Mouse (Mus musculus): ENCODE measurements around the gene Msl3l2.

Msl3l2 gene
- long read RNA-seq, experiment 1, partial matches to known transcripts = 0 of 5 reads
- long read RNA-seq, experiment 1, other reads (novel, unspliced or antisense) = 2 of 5 reads
- long read RNA-seq, experiment 2, partial matches to known transcripts = 0 of 19 reads
- long read RNA-seq, experiment 2, other reads (novel, unspliced or antisense) = 18 of 19 reads

DNA sequence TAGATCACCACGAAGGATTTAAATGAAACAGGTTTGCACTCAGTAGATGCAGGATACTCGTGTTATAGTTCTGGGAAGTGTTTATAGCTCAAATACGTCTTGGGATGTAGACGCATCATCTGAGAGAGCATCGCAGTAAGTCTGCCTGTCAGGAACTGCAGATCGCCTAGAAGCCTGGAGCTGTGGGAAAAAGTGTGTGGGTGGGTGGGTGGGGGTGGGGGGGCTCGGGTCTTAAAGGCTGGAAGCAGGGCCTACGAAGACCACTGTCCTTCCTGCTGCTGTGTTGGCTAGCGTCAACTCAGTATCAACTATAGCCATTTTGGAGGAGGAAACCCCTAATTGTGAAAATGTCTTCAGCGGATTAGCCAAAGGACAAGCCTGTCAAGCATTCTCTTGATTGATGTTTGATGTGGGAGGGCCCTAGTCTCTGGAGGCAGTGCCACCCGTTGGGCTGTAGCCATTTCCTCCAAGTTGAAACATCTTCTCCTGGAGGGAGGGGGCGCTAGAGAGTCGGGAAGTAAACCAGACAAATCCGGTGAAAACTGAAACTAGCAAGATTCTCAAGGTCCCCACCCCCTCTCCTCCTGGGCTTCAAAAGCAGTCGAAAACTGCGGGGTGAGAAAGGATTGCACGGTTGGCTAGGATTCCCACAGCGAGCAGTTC is at the start of gene Msl3l2:
Gene Msl3l2 (plus strand): TSS at position 585 of the 663 bp plus-strand sequence.
- intact Hi-C loops (cut with DNase I) = loop anchor here (5.0 to 10.0 kb wide), 2 partner anchors 118 to 231 kb away; partner anchors contain the start of gene Tbc1d32

DNA sequence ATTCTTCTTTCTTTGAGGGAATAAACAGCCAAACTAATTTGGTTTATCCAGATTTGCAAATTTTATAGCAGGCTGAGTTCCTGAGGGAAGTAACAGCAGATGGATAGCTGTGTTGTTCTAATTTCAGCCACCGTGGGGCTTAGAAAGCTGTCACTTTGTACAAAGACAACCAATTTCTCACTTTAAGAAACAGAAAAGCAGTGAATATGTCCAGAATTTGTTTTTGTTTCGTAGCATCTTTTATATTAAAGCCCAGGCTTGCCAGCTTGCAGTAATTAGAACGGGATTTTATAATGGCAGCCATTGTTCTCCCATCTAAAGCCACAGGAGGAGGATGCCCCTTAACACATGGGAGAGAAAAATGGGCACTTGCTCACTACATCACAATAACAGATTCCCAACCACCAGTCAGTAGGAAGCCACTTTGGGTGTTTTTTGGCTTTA is 47.7 kb upstream of the Msl3l2 start:
- intact Hi-C loops (cut with DNase I) = no loop called here

DNA sequence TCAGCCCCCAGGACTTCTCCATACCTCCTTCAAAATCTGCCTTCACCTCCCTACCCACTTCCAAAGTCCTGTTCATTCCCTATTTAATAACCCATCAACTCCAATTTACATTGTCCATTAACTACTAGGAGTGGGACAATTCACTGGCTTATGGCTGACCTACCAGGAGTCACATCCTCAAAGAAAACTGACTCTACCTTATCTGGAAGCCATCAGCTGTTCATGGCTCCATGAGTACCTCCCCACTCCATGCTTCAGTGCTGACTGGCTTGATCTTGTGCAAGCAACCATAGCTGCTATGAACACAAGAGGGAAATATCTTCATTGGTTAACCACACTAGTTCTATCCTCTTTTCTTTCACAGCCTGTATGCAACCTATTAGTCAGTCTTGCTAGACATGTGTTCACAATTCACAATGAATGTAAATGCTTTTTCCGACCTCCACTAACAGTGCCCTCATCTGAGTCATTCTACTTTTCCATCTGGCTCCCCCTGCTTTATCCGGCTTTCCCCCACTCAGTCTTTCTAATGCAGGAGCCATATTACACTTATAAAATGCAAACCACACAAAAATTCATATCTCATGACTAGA is 45.4 kb upstream of the Msl3l2 start:
- intact Hi-C loops (cut with DNase I) = no loop called here

DNA sequence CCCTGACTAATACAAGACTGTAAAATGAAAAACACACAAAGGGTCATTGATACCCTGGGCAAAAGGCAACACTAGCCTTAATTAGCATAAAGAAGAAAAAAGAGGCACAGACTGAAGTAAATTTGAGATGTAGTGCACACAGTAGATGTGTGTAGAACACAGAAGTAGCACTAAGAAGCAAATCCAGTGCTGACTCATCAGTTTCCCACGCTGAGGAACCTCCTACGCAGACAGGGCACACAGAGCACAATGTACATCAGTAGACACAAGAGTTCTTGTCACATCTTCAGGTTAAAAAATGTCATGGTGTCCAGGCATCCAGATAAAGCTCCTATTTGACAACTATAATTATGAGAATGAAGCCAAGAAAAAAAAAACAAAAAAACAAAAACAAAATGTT is 44.0 kb upstream of the Msl3l2 start:
- intact Hi-C loops (cut with DNase I) = no loop called here

DNA sequence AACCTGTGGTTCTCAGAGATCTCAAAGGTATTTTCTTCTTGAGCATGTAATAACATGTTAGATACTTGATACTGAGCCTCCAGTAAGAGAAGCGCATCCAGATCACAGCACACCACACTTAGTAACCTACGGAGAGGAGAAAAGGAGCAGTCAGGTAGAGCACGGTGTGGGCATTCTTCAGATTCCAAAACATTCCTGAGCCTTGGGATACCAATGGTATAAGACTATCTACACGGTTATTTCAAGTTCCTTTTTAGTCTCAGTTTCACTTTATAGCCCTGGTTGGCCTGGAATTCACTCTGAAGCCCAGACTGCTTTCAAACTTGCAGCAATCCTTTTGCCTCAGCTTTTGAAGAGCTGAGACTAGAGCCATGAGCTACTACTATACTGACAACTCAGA is 17.0 kb upstream of the Msl3l2 start:
- intact Hi-C loops (cut with DNase I) = no loop called here

DNA sequence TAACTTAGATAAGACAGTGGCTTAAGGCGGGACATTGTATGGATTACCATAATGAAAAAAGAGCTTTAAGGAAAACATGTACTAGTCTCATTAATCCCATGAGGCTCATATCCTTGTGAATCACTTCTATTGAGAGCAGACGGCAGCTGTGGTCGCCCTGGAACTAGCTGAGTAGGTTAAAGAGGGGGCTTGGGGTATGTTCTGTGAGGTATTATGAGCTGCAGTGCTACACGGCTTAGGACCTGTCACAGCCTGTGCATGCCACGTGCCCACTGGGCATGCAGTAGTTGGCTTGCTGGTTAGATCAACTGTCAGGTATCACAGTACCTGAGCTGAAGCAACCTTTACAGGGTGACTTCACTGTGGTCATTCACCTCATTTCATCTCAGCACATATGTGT is 12.1 kb upstream of the Msl3l2 start:
- intact Hi-C loops (cut with DNase I) = no loop called here

GRCm38 (mm10) chr10:56096757-56097156 is 10.0 kb upstream of the Msl3l2 start:
- intact Hi-C loops (cut with DNase I) = no loop called here

GRCm38 (mm10) chr10:56099126-56099525 is 7.6 kb upstream of the Msl3l2 start:
- intact Hi-C loops (cut with DNase I) = no loop called here

- intact Hi-C loops (cut with DNase I) = loop anchor here (10.0 kb wide), 1 partner anchor 125 kb away; the partner anchor contains the start of gene Tbc1d32
Observed at GRCm38 (mm10) chr10:56099641-56100310, 6.9 kb upstream of the Msl3l2 start.

- intact Hi-C loops (cut with DNase I) = loop anchor here (5.0 to 10.0 kb wide), 2 partner anchors 118 to 230 kb away; partner anchors contain the start of gene Tbc1d32
Observed at GRCm38 (mm10) chr10:56106996-56107334, 248 bp downstream of the Msl3l2 start.

GRCm38 (mm10) chr10:56114951-56115635 is 8.4 kb downstream of the Msl3l2 start:
- intact Hi-C loops (cut with DNase I) = no loop called here

DNA sequence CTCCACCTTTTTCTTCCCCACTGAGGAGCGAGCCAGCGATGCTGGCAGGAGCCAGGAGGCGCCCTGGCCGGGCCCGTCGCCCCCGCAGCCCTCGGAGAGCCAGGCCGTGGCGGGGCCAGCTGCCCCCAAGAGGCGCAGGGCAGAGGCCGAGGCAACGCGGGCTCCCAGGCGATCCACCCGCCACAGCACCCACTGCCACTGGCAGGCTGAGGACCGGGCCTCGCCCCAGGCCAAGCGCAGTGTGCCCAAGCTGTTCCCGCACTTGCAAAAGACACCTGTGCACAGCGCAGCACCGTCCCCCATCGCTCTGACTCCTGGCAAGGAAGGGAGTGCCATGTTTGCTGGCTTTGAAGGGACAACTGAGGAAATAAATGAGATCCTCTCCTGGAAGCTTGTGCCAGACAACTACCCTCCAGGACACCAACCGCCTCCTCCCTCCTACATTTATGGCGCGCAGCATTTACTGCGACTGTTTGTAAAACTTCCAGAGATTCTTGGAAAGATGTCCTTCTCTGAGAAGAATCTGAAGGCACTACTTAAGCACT is 9.0 kb downstream of the Msl3l2 start:
- intact Hi-C loops (cut with DNase I) = no loop called here

DNA sequence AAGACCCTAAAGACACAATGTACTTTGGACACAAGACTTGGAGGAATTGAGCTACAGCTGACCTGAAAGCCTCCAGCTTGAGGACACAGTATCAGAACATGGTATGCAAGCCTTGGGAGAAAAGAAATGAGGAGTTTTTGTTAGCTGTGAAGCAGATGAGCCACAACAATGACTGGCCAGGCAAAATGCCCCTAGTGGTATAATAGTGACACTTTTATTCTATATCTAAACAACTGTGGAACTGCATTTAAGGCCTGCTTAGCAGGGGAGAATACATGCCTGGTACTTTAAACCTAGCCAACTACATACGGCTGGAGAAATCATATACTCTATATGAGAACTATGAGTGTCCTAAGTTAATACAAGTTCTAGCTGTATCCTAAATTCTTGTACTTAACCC is 20.3 kb downstream of the Msl3l2 start:
- intact Hi-C loops (cut with DNase I) = no loop called here

DNA sequence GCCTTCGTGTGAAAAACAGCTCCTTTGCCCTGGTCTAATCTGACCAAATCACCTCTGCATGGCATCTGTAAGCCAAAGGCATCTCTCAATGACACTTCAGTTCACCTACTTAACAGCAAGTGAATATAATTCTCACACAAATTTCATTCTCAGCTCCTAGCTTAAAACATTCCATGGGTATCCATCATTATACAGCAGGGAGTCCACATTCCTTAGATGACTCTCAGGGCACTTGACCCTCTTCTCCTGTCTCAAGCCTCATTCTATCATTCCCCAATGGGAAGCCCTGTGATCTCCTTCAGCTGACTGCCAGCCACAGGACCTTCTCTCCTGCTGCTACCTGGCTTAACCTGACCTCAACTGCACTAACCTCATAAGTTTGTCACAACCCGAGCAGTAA is 22.9 kb downstream of the Msl3l2 start:
- intact Hi-C loops (cut with DNase I) = no loop called here

DNA sequence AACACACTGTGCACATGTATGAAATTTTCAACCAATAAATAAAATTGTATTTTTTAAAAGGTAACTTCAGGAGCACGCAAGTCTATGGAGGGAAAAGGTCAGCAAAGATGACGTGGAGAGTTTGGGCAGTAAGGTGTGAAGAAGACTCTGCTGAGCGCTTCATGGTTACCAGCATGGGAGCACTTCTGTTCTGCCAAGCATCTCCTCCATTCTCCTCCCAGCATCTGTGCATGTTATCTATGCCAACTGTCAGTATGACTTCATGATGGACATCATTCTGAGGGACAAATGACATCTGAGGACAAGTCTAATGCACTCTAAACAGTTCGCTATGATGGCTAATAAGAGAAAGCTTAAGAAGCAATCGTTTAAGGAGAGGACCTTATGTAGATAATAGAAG is 30.5 kb downstream of the Msl3l2 start:
- intact Hi-C loops (cut with DNase I) = no loop called here

- intact Hi-C loops (cut with DNase I) = no loop called here
Observed at GRCm38 (mm10) chr10:56148920-56149319, 42.2 kb downstream of the Msl3l2 start.

- intact Hi-C loops (cut with DNase I) = no loop called here
Observed at GRCm38 (mm10) chr10:56156956-56157355, 50.2 kb downstream of the Msl3l2 start.

GRCm38 (mm10) chr10:56158207-56158606 is 51.5 kb downstream of the Msl3l2 start:
- intact Hi-C loops (cut with DNase I) = no loop called here

DNA sequence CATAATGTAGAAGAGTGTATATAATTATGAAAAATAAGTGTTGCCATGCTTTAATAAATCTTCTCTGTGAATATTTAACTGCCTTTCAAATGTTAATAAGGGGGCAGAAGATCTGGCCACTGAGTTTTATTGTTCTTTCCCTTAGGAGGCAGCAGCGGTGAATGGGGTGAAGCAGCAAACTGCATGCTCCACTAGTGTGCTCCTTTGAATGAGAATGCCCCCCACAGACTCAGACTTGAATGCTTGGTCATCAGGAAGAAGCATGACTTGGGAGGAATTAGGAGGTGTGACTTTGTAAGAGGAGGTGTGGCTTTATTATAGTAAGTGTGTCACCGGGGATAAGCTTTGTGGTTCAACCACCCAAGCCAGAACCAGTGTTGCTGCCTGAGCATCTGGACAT is 52.0 kb downstream of the Msl3l2 start:
- intact Hi-C loops (cut with DNase I) = no loop called here

DNA sequence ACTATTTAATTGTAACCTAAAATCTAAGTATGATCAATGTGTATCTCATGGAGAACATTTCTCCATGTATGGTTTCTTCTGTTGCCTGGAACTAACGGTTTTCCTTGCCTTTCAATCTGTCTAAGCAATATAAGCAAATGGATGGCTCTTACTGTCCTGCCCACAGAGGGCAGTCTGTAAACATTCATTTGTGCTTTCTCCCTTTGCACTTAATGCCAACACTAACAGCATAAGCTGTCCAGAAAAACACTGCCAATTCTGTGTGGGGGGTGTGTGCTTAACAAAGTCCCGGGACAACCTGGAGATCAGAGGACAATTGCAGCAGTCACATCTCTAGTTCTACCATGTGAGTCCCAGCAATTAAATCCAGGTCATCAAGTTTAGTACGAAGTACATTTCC is 57.7 kb downstream of the Msl3l2 start:
- intact Hi-C loops (cut with DNase I) = no loop called here

DNA sequence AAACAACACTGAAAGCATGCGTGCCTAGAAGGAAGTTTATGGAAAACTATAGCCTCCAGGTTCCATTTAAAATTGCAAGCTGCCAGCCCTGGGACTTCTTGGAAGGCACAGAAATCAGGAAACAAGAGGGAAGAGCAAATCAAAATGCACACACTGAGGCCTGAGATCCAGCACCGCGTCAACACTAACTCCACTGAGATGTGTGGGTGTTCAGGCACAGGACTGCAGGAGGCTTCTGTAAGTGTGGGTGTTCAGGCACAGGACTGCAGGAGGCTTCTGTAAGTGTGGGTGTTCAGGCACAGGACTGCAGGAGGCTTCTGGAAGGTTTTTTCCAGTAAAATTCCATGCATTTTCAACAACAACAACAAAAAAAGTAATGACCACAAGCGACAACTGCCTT is 59.0 kb downstream of the Msl3l2 start:
- intact Hi-C loops (cut with DNase I) = no loop called here

Data from adrenal gland (tissue).